Mouse (Mus musculus) frontal cortex, adult 2 months (tissue): ENCODE results near the gene Mansc4. TPM values are rescaled to one million over a fixed set of nuclear protein-coding genes. Genes with fewer than 3 reads are reported as not detected.

Experiments used
- DNase-seq, 2 experiments: peaks; one replicate each; pipeline ENCODE4 v3.0.0; 2022; ENCODE audit warnings: low spot score in 1 of 2; ENCODE audit errors: extremely low spot score in 1 of 2
- polyA plus RNA-seq: library from polyadenylated mRNA; depleted of rRNA; stranded (reverse); fragments of >200 nt; gene quantifications from 2 replicates; pipeline ENCODE4 v1.2.3, GENCODE M21; 2012; rRNA removed

Gene Mansc4
- polyA plus RNA-seq, result 0.21 and 0.54 TPM in 2 replicates

DNA sequence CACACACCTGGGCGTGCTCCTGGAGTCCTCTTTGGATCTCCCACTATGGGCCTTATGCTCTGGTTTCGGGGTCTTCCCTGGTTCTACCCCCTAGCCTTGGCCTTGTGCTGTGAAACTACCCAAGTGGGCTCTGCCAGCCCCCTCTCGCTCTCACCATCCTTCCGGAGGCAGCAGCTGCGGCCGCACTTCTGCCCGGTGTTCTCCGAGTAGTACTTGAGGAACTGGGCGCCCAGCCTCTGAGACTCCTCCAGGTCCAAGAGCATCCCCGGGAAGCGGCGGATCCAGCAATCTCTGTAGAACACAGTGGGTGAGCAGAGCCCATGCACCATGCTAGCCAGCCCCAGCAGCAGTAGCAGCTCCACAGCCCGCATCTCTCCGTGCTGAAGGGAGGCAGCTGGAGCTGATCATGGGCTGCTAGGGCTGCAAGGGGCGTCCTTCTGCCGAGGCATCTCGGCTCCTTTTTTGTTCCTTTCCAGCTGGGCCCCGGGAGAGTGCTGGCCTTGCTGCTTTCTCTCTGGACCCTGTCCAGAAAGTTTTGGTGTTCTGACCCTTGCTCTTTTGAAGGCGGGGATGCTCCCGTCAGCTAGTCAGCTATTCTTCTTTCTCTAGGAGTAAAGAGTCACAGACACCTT, at the start of gene Mansc4:
TSS of gene Mansc4 (minus strand) at position 439 of the 632 bp plus-strand sequence.
- DNase-seq, result no peak

DNA sequence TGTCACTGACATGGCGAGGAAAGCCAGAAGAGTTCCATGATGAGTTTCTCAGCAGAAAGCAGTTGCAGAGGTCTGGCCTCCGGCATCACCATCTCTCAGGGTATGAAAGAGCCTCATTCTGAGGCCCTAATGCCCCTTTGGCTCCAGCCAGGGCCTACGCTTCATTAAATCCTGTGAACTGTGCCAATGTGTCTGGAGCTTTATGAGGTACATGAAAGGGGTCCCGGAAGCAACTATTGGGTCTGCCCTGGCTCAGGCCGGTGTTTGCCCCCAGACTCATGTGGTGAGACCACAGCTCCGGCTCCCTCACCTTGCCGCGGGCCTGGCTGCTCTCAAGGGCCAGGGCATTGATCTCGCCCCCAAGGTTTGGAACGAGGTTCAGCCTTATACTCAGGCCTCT, 40.4 kb upstream of the Mansc4 start:
- DNase-seq, result no peak

DNA sequence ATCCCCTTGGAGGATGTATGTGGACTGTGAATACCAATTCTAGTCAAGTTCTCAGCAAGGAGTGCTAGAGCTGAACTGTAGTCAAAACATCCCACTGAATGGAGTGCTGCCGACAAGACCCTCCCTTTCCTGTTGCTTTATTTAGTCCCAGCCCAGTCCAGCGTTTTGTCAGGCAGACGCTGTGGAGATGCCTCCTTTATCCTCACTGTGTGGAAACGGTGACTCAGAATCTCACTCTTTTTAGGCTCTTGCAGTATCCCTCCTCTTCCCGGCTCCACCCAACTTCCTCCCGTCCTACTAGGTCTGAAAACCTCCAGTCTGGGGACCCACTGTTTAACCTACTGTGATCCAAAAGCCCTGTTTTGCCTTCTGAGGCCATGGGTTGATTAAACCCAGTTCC, 34.5 kb upstream of the Mansc4 start:
- DNase-seq, result peak in 1 of 2 experiments; percentile 40

DNA sequence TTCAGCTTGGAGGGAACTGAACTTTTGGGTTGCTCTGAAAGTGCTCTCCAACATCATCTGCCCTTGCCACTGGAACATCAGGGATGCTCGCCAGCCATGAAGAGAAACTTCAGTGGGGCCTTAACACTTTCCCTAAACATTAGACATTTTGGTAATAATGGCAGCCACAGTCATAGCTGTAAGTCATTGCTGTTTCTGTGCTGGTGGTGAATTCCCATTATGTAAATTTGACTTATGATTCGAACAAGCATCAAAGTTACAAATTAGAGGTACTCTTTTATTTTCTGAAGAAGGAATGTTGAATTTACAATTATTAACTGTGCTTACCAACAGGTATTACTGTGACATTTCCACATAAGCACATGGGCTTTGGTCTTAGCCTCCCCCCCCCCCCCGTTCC, 31.4 kb upstream of the Mansc4 start:
- no peak for DNase-seq

DNA sequence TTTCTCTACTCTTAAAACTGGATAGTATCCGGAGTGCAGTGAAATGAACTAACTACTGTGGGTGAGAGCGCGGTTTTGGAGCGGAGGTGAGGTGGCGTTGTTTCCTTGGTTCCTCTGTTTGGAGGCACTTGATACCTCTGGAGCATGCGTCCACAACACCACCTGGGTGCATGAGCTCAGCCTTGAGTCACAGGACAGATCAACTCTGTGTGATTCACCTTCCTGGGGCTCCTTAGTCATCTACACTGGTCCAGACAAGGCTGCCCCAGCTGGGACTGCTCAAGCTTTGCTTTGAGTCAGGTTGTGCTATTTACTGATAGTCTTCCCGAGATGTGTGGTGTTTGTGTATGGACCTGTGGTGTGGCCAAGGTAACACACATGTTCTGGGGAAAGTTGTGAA, 30.9 kb upstream of the Mansc4 start:
- no peak for DNase-seq

DNA sequence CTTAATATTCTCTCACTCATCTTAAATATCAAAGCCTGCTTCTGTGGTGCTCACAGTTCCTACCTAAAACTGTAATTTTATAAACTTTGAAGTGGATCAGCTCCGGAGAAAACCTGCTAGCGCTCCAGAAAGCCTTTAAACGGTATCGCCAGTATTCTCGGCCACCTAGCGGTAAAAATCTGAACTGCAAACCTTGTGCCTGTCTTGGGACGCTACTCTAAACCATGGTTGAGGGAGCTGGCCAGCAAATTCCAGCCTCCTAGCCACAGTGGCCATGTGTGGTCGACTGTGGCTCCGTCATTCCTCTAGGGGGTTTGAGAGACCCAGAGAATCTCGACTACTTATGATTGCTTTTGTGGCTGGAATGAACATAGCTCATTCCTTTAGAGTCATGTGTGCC, 29.7 kb upstream of the Mansc4 start:
- peak; percentile 40 to 92 for DNase-seq

DNA sequence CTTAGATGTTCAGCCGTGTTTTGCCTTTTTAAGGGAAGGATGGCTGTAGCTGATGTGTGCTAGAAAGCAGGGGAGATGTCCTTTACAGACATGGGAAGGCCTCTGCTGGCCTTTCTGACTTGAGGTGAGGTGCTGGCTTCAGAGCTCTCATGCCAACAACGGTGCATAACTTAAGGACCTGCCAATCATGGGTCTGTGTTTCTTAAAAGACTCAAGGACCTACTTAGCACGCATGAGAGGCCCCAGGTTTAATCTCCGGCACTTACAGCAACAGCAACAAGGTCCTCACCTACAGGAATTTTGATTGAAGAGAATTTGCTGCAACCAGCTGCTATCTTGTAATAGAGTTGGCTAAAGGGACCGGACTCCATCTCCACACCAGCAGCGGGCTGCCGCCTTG, 22.5 kb upstream of the Mansc4 start:
- no peak for DNase-seq

DNA sequence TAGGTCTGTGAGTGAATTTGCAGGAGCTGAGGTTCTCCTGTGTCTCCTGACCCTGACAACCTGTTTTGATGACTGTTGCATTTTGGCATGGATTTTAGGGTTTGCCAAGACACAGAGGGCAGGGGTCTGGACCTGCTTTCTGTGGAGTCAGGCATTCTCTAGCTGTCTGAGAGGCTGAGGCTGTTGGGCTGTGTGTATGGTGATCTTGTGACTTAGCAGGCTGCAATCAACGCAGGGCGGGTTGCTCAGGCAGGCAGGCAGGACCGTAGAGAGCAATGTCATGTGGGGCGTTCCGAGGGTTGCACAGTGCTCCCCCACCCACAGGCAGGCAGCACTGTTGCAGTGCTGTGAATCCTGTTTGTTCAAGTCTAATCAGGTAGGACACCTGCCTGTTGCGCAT, 19.9 kb upstream of the Mansc4 start:
- DNase-seq, result no peak

DNA sequence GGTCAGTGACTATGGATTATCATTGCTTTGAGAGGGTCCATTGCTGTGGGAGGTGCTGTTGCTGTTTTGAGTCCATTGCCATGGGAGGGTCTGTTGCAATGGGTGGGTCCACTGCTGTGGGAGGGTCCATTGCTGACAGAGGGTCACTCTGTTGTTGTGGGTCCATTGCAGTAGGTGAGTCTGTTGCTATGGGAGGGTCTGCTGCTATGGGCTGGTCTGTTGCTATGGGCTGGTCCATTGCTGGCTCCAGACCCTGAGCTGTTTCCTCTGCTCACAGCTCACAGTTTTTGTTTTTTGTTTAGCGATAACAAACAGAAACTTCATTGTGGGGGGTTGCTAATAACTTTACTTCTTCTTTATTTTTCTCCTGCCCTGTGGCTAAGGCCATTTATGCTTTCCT, 18.7 kb upstream of the Mansc4 start:
- DNase-seq, result no peak

DNA sequence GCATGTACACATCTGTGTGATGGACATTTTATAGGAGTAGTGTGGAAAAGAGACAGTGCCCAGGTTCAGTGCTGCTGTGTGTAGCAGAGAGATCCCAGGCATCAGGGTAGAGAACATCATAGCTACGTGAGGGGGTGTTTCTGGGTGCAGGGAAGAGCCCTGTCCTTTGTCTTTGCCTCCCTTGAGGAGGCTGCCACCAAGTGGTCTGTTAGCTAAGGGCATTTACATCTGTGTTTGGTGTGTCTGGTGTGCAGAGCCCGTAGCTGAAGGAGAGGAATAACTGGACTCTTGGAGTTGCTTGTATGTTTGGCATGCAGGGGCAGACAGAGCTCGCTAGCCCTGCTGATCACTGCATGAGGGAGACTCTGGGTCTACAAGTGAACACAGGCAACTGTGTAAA, 15.5 kb upstream of the Mansc4 start:
- DNase-seq, result no peak

DNA sequence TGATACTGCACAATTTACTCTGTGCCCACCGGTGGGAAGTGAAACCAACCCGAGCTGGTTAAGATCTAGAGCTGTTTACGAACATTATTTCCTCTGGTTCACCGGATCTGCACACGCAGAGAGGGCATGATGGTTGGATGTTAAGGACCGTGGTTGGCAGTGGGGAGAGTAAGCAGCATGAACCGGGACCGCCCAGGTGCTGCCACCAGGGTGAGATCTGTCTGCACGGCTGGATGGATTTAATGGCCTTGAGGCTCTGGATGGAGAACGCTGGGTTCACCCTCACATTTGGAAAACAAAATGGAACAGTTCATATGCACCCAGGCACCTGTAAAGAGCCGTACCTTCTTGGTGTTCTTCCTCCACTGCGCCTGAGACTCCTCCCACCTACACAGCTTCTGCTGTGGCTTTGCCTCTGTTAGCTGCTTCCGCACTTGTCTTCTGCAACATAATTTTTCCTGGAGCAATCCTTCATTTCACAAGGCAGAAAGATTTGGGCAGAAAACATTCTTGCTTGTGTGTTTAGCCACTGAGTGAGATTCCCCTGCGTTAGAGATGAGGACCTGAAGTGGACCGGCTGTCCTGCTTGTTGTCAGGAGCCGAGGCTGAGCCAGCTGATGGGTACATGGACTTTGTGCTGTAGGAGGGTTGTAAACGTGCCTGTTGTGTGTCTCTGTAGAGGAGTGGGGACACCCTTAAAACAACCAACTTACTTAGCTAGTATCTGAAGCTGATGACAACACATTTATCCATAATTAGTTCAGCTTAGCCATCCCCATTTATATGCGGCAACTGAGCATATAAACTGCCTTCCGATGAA, 12.8 kb upstream of the Mansc4 start:
- DNase-seq, result peak in 1 of 2 experiments; percentile 21

DNA sequence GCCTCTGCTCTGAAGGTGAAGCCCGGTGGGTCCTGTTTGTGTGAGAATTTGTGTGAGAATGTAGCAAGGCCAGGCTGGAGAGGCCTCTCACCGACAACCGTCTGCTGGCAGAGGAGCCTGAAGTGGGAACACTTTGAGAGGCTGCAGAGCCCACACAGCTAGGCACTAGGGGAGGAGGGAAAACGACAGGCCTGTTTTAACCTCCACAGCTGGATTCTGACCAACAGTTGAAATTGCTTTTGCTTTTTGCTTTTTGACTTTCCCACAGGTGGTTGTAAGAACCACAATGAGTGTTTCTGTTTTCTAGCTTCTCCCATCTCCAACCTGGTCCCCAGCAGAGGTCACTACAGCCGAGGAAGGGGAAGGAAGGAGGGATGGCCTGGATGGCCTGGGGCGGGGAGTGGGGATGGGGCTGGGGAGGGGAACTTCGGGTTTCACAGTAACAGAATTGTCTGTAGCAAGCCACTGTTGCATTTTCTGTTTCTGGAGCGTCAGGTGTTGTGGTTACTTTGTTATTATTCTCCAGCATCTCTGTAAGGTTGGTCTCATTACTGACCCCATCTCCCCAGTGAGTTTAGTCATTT, 10.6 kb upstream of the Mansc4 start:
- DNase-seq, result no peak

DNA sequence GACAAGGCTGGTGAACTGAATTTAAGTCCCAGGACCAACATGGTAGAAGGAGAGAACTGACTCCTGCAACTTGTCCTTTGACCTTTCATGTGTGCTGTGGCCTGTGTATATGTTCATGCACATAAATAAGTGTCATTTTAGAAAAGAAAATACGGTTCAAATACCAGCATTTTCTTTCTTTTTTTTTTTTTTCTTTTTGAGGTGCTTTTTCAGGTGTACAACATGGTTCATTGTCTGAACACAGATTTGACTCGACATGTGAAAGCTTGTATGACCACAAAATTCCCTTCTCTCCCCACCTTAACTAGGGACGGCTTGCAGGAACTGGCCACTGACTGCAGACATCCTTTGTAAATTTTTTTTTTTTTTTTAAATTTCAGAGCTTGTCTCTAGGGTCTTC, 10.1 kb upstream of the Mansc4 start:
- no peak for DNase-seq

DNA sequence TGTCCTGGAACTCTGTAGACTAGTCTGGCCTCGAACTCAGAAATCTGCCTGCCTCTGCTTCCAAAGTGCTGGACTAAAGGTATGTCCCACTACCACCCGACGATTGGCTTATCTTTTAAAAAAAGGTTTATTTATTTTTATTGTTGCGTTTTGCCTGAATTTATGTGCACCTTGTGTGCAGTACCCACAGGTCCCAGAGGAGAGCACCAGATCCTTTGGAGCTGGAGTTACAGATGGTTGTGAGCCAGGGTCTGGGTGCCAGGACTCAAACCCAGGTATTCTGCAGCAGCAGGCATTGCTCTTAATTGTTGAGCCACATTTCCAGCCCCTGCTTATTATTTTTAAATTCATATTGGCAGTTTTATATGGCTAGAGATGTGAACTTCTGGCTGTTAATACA, 9.3 kb upstream of the Mansc4 start:
- DNase-seq, result no peak

DNA sequence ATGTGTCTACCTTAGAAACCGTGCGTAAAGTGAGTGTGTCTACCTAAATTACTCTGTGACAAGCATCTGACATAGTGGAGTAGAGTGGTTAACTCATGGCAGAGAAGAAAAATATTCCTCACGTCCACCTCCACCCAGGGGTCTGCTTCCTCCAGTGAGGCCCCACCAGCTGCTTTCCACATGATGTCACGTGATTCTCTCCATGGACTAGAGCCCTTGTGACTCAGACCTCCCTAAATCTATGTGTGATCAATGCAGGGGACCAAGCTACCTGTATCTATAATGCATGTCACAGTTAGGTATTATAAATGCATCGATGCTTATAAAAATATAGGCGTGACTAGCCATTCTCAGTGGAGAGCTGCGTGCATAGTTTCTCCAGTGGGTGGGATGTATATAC, 7.9 kb upstream of the Mansc4 start:
- no peak for DNase-seq

DNA sequence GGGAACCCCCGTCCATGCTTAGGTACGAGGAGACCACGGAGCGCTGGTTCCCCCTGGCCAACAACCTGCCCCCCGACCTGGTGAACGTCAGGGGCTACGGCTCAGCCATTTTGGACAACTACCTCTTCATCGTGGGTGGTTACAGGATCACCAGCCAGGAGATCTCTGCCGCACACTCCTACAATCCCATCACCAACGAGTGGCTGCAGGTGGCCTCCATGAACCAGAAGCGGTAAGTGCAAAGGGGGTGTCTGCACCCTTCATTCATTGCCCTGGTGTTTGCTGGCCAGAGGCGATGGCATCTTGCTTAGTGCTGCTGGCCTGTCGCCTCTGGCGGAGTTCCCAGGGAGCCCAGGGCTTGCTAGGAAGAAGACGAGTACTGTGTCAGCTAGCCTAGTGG, 5.3 kb upstream of the Mansc4 start:
- peak in 1 of 2 experiments; percentile 49 for DNase-seq

DNA sequence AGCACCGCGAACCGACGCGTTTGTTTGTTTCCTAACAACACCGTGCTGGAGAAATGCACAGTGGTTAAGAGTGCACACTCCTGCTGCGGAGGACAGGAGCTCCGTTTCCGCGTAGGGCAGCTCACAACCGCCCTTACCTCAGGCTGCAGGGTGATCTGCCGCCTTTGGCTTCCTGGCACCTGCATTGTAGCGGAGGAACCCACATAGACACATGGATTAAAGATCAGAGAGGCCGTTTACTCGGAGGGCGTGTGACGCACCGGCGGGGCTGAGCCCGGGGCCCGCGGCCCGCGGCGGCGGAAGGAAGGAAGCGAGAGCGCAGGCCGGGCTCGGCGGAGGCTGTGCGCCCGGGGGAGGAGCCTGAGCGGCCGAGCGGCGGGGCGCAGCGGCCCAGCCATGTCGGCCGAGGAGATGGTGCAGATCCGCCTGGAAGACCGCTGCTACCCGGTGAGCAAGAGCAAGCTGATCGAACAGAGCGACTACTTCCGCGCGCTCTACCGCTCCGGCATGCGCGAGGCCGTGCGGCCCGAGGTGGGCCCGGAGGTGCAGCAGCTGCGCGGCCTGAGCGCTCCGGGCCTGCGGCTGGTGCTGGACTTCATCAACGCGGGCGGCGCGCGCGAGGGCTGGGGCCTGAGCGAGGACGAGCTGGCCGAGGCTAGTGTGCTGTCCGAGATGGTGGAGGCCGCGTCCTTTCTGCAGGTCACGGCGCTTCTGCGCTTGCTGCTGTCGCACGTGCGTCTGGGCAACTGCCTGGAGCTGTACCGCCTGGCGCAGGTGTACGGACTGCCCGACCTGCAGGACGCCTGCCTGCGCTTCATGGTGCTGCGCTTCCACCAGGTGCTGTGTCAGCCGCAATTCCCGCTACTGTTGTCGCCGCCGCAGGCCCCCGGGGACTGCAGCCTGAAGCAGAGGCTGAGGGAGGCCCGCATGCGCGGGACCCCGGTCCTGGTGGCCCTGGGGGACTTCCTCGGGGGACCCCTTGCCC, 4.6 kb upstream of the Mansc4 start, which contains the start of gene Klhl42:
TSS of gene Klhl42 (plus strand) at position 244 of the 985 bp plus-strand sequence.
- DNase-seq, result peak in 1 of 2 experiments; percentile 68

DNA sequence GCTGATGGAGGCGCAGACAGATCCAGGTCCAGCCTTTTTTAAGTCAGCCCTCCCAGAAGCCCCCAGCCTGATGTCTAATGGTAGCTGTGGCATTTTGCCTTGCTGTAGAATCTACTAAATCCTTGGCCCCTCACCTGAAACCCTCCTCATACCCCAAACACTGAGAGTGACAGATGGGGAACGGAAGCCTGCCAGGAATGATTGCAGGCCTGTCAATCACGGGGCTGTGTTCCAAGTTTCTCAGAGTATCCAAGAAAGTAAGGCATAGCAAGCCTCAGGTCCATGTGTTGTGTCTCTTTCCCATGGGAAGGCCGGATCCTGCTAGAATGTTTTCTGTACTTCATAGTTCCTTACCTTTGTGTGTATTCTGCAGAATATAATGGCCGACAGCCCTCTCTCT, 3.4 kb upstream of the Mansc4 start:
- no peak for DNase-seq

DNA sequence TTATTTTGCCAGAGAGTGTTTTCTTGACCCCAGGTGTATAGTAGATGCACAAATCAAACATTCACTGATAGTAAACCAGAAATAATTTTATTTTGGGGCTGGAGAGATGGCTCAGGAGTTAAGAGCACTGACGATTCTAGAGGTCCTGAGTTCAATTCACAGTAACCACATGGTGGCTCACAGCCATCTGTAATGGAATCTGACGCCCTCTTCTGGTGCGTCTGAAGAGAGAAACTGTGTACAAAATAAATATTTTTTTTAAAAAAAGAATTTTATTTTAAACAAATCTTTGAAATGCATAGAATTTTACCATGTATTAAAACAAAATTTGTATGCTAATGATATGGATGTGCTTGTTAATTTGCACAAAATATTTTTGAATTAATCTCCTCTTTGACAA, 1.7 kb upstream of the Mansc4 start:
- no peak for DNase-seq

DNA sequence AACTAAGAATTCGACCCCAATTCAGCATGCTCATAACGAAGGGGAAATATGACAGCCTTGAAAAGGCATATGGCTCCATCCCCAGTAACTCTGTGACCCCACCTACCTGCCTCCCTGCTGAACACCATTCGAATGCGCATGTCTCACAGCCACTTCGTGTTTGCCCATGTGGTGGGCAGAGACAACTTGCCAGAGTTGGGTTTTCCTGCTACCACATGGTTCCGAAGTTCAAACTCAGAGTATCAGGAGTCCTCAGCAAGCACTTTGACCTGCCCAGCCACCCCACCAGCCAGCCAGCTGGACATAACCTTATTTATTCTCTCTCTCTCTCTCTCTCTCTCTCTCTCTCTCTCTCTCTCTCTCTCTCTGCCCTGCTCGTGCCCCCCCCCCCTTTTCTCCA, 904 bp upstream of the Mansc4 start:
- no peak for DNase-seq
